Mouse (Mus musculus) erythroid progenitor cell, adult 5-6 weeks (primary cell): ENCODE data around the gene Homer3. TPM values are rescaled to one million over a fixed set of nuclear protein-coding genes. Genes with fewer than 3 reads are reported as not detected.

Experiments used
- ATAC-seq: replicated peaks from 2 replicates; pipeline ENCODE4 v1.8.0; 2016; ENCODE audit warnings: moderate number of reproducible peaks, mild to moderate bottlenecking, moderate TSS enrichment, inconsistent platforms; ENCODE audit not compliant: poor library complexity, low FRiP score, severe bottlenecking
- total RNA-seq, 2 experiments: library from RNA; stranded (forward) in 1 of 2; stranded (reverse) in 1 of 2; fragments of 150-400 nt in 1 of 2; fragments of 186-747, 209-891 nt in 1 of 2; gene quantifications; 2 replicates each; pipeline versions ENCODE4 v1.2.3 to v1.2.4; 2015 to 2017; ENCODE audit warnings: low replicate concordance in 2 of 2

The Homer3 gene
- total RNA-seq, 2 experiments from 2014 or later = 1.3 TPM; not detected in 1

DNA sequence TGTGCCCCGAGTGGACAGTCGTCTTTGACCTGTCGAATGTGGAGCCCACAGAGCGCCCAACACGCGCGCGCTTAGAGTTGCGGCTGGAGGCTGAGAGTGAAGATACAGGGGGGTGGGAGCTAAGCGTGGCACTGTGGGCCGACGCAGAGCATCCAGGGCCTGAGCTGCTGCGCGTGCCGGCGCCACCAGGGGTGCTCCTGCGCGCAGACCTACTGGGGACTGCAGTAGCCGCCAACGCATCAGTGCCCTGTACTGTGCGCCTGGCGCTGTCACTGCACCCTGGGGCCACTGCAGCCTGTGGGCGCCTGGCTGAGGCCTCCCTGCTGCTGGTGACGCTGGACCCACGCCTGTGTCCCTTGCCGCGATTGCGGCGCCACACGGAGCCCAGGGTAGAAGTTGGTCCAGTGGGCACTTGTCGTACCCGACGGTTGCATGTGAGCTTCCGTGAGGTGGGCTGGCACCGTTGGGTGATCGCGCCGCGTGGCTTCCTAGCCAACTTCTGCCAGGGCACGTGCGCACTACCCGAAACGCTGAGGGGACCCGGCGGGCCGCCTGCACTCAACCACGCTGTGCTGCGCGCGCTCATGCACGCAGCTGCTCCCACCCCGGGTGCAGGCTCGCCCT, 48.2 kb downstream of the Homer3 start:
- ATAC-seq = 0 out of 2 replicates have a peak, but pooled peaks have one; percentile 30

DNA sequence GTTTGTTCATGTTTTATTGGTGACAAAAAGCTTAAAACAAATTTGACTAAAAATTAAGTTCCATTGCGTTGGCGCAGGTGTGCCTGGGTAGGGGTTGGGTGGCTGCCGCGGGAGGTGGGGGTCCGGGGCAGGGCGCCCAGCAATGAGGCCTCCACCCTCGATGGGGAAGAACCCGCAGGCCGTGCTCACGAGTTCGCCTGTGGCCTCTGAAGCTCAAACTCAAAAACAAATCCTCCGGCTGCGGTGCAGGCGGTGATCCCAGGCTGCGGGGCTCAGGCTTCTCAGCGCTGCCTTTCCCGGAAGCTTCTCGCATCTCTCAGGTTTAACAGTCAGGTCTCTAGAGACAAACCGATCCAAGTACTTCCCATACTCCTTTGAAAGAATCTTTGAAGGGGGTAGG, 48.9 kb downstream of the Homer3 start:
- ATAC-seq = no peak

DNA sequence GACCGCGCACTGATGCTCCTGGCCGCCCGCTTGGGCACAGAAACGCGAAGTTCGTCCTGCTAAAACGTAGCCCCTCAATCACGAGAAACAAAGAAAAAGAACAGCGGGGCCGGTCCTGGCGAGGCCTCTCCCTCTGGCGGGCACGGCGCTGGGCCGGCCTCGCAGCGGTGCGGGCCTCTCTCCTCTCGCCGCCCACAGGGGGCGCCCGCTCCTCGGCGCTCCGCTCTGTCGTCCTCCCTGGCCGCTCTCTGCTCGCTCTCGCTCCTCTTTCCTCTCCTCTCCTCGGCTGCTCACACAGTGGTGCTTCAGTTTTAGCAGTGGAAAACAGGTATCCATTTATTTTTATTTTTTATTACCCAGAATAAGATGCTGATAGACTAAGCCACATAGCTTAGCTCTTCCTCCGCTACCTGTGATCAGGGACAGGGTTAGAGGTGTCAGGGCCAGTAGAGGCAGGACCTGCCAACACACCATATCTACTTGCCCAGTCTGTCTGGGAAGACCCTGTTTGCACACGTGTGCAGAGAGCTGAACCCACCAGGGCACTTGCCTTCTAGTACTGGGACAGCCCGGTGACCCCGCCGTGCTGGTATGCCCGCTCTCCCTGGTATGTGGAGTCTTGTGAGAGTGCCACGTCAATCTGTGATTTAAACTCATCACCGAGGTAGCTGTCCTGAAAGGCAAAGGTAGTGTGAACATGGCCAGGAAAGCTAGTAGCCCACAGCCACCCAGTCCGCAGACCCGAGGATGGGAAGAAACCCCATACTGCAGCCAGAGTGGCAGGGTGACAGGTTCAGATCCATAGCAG, 49.6 kb downstream of the Homer3 start:
- no peak for ATAC-seq

DNA sequence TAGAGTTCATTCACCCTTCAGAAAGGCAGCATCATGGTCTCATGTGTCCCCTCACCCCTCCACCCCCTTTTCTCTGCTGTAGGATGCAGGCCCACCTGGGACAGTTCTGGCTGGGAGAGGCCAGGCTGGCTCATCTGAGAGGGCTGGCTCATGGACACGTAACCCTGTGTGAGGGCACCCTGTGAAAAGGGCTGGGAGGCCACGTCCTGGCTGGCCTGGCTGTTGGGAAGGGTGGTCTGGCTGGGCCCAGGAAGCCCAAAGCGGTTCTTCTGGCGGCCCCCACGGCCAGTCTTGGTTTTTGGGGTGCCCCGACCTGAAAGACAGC, 50.2 kb downstream of the Homer3 start:
- ATAC-seq = no peak

DNA sequence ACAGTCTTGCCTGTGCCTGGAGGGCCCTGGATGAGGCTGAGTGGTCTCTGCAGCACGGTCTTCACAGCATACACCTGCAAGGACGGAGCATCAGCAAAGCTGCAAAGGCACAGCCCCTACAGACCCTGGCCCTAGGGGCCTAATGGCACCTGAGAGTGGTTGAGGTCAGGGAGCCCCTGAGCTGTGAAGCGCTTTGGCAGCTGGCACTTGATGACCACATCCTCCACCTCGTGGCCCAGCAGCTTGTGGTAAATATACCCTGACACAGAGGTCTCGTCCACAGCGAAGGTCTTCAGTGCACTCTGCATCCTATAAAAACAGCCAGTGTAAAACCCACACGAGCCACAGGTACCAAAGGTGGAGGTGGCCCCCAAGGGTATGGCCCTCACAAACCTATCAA, 56.3 kb downstream of the Homer3 start:
- no peak for ATAC-seq

DNA sequence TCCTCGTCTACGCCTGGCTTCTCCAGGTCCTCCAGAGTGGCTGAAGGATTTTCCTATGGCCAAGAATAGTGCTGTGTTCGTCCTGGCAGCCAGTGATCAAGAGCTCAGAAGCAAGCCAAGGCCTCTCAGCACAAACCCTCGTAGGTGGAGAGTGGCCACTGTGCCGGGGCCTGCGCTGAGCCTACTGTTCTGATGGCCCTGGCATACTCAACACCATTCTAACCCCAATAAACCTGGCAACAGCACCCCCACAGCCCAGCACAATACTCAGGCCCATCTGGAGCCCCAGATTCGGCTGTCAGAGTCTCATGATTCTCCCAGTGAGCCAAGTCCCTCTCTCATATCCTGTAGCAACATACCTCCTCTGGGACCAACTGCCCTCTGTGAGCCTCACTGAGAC, 58.0 kb downstream of the Homer3 start:
- no peak for ATAC-seq

DNA sequence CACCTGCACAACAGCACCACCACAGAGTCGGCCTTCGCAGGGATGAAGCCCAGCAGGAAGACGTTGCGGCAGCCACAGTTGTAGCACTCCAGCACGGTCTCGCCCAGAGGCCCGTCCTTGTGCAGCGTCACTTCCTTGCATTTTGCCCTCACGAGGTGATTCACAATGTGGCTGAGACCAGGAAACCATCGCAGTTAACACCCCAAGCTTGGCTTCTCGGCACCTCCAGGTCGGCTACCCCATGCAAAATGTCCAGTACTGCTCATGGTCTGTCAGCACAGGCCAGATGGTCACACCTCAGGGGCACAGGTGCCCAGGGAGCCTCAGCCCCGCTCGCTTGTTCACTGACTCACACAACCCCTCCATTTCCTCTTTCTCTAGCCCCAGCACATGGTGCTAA, 59.4 kb downstream of the Homer3 start:
- ATAC-seq = no peak

DNA sequence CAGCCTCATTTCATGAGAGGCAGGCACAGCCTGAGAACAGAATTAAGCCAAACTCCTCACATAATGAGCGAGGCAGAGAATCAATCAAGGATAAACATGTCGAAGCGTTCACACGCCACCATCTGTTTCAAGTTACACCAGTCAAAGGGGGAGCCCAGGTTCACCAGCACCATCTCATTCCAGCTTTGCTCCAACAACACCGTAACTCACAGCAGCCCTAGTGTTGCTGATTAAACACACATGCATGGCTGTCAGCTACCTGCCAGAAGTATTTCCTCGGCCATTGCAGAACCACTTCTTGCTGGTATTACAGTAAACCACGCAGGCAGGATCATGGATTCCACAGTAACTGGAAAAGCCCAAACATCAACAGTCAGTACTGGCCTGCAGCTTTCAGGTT, 60.4 kb downstream of the Homer3 start:
- no peak for ATAC-seq

DNA sequence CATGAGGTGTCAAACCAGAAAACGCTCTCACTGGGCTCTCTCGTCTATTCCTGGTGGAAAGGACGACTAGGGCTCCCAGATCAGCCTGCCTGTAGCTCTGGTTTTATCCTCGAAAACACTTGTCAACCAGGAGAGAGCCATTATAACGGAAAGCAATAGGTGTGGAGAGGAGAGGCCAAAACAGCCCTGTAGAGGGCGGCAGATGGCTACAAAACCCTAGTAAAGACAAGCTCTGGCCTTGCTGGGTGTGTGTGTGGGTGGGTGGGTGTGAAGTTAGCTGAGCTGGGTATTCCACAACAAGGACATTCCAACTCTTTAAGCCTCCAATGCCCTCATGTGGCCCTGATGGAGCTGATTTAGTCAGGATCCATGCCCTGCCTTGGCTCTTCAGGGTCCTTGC, 61.1 kb downstream of the Homer3 start:
- ATAC-seq = peak; percentile 44

Other genes with a start within 250 kb of the Homer3 start
- 27.2 and 35.3 TPM in 2 replicates for gene Mau2, start 240.1 kb upstream of the Homer3 start, total RNA-seq (2015; ENCODE audit: low replicate concordance)
- 39.1 and 39.2 TPM in 2 replicates for gene Mau2, start 240.1 kb upstream of the Homer3 start, total RNA-seq (2017; ENCODE audit: low replicate concordance)
- 15.9 and 20.1 TPM in 2 replicates for gene Sugp1, start 240.0 kb upstream of the Homer3 start, total RNA-seq (2015; ENCODE audit: low replicate concordance)
- gene Sugp1, start 240.0 kb upstream of the Homer3 start, total RNA-seq (2017; ENCODE audit: low replicate concordance) = 21.0 and 24.9 TPM in 2 replicates
- gene Tm6sf2, start 209.9 kb upstream of the Homer3 start, total RNA-seq (2015; ENCODE audit: low replicate concordance) = 1.3 TPM in 1 of 2 replicates, not detected in the other
- not detected in 2 replicates for gene Tm6sf2, start 209.9 kb upstream of the Homer3 start, total RNA-seq (2017; ENCODE audit: low replicate concordance)
- gene Hapln4, start 199.4 kb upstream of the Homer3 start, total RNA-seq (2015; ENCODE audit: low replicate concordance) = not detected in 2 replicates
- not detected in 2 replicates for gene Hapln4, start 199.4 kb upstream of the Homer3 start, total RNA-seq (2017; ENCODE audit: low replicate concordance)
- gene Ncan, start 162.0 kb upstream of the Homer3 start, total RNA-seq (2015; ENCODE audit: low replicate concordance) = not detected in 2 replicates
- not detected in 2 replicates for gene Ncan, start 162.0 kb upstream of the Homer3 start, total RNA-seq (2017; ENCODE audit: low replicate concordance)
- gene Nr2c2ap, start 151.5 kb upstream of the Homer3 start, total RNA-seq (2015; ENCODE audit: low replicate concordance) = 8.3 TPM in 1 of 2 replicates, not detected in the other
- 2.3 TPM in 1 of 2 replicates, not detected in the other for gene Nr2c2ap, start 151.5 kb upstream of the Homer3 start, total RNA-seq (2017; ENCODE audit: low replicate concordance)
- 5.8 and 16.3 TPM in 2 replicates for gene Rfxank, start 143.7 kb upstream of the Homer3 start, total RNA-seq (2015; ENCODE audit: low replicate concordance)
- gene Rfxank, start 143.7 kb upstream of the Homer3 start, total RNA-seq (2017; ENCODE audit: low replicate concordance) = 2.3 and 4.9 TPM in 2 replicates
- 18.7 and 20.5 TPM in 2 replicates for gene Borcs8, start 143.3 kb upstream of the Homer3 start, total RNA-seq (2015; ENCODE audit: low replicate concordance)
- 17.3 and 24.7 TPM in 2 replicates for gene Borcs8, start 143.3 kb upstream of the Homer3 start, total RNA-seq (2017; ENCODE audit: low replicate concordance)
- not detected in 2 replicates for gene Mef2b, start 143.1 kb upstream of the Homer3 start, total RNA-seq (2015; ENCODE audit: low replicate concordance)
- not detected in 2 replicates for gene Mef2b, start 143.1 kb upstream of the Homer3 start, total RNA-seq (2017; ENCODE audit: low replicate concordance)
- gene Tmem161a, start 110.5 kb upstream of the Homer3 start, total RNA-seq (2015; ENCODE audit: low replicate concordance) = 2.9 and 14.1 TPM in 2 replicates
- gene Tmem161a, start 110.5 kb upstream of the Homer3 start, total RNA-seq (2017; ENCODE audit: low replicate concordance) = 4.9 and 6.5 TPM in 2 replicates
- gene Slc25a42, start 70.5 kb upstream of the Homer3 start, total RNA-seq (2015; ENCODE audit: low replicate concordance) = 30.6 and 35.3 TPM in 2 replicates
- 16.2 and 24.4 TPM in 2 replicates for gene Slc25a42, start 70.5 kb upstream of the Homer3 start, total RNA-seq (2017; ENCODE audit: low replicate concordance)
- gene Sugp2, start 48.6 kb upstream of the Homer3 start, total RNA-seq (2015; ENCODE audit: low replicate concordance) = 36.8 and 49.0 TPM in 2 replicates
- 51.5 and 60.7 TPM in 2 replicates for gene Sugp2, start 48.6 kb upstream of the Homer3 start, total RNA-seq (2017; ENCODE audit: low replicate concordance)
- gene Armc6, start 48.4 kb upstream of the Homer3 start, total RNA-seq (2015; ENCODE audit: low replicate concordance) = 15.1 and 26.4 TPM in 2 replicates
- gene Armc6, start 48.4 kb upstream of the Homer3 start, total RNA-seq (2017; ENCODE audit: low replicate concordance) = 5.1 TPM in 1 of 2 replicates, not detected in the other
- gene Ddx49, start 19.7 kb downstream of the Homer3 start, total RNA-seq (2015; ENCODE audit: low replicate concordance) = 2.5 and 9.2 TPM in 2 replicates
- 12.5 and 30.4 TPM in 2 replicates for gene Ddx49, start 19.7 kb downstream of the Homer3 start, total RNA-seq (2017; ENCODE audit: low replicate concordance)
- 78.6 and 122 TPM in 2 replicates for gene Cope, start 19.7 kb downstream of the Homer3 start, total RNA-seq (2015; ENCODE audit: low replicate concordance)
- 16.7 and 51.7 TPM in 2 replicates for gene Cope, start 19.7 kb downstream of the Homer3 start, total RNA-seq (2017; ENCODE audit: low replicate concordance)
- not detected in 2 replicates for gene Cers1, start 32.9 kb downstream of the Homer3 start, total RNA-seq (2015; ENCODE audit: low replicate concordance)
- gene Cers1, start 32.9 kb downstream of the Homer3 start, total RNA-seq (2017; ENCODE audit: low replicate concordance) = not detected in 2 replicates
- not detected in 2 replicates for gene Gdf1, start 47.0 kb downstream of the Homer3 start, total RNA-seq (2015; ENCODE audit: low replicate concordance)
- not detected in 2 replicates for gene Gdf1, start 47.0 kb downstream of the Homer3 start, total RNA-seq (2017; ENCODE audit: low replicate concordance)
- 18.4 and 20.2 TPM in 2 replicates for gene Upf1, start 70.5 kb downstream of the Homer3 start, total RNA-seq (2015; ENCODE audit: low replicate concordance)
- gene Upf1, start 70.5 kb downstream of the Homer3 start, total RNA-seq (2017; ENCODE audit: low replicate concordance) = 32.5 and 43.9 TPM in 2 replicates
- not detected in 2 replicates for gene Comp, start 90.7 kb downstream of the Homer3 start, total RNA-seq (2015; ENCODE audit: low replicate concordance)
- gene Comp, start 90.7 kb downstream of the Homer3 start, total RNA-seq (2017; ENCODE audit: low replicate concordance) = 0.39 TPM in 1 of 2 replicates, not detected in the other
- 3.8 and 8.6 TPM in 2 replicates for gene Crtc1, start 156.8 kb downstream of the Homer3 start, total RNA-seq (2015; ENCODE audit: low replicate concordance)
- gene Crtc1, start 156.8 kb downstream of the Homer3 start, total RNA-seq (2017; ENCODE audit: low replicate concordance) = 0.64 and 2.3 TPM in 2 replicates
- gene Klhl26, start 194.1 kb downstream of the Homer3 start, total RNA-seq (2015; ENCODE audit: low replicate concordance) = 5.0 and 10.1 TPM in 2 replicates
- 4.0 and 5.1 TPM in 2 replicates for gene Klhl26, start 194.1 kb downstream of the Homer3 start, total RNA-seq (2017; ENCODE audit: low replicate concordance)
- 3.2 TPM in 1 of 2 replicates, not detected in the other for gene Tmem59l, start 204.5 kb downstream of the Homer3 start, total RNA-seq (2015; ENCODE audit: low replicate concordance)
- not detected in 2 replicates for gene Tmem59l, start 204.5 kb downstream of the Homer3 start, total RNA-seq (2017; ENCODE audit: low replicate concordance)
- not detected in 2 replicates for gene Crlf1, start 210.3 kb downstream of the Homer3 start, total RNA-seq (2015; ENCODE audit: low replicate concordance)
- gene Crlf1, start 210.3 kb downstream of the Homer3 start, total RNA-seq (2017; ENCODE audit: low replicate concordance) = 1.4 TPM in 1 of 2 replicates, not detected in the other
- 22.3 TPM in 1 of 2 replicates, not detected in the other for gene Rex1bd, start 223.9 kb downstream of the Homer3 start, total RNA-seq (2015; ENCODE audit: low replicate concordance)
- 17.8 and 19.6 TPM in 2 replicates for gene Rex1bd, start 223.9 kb downstream of the Homer3 start, total RNA-seq (2017; ENCODE audit: low replicate concordance)
- 1,194 and 1,251 TPM in 2 replicates for gene Uba52, start 228.0 kb downstream of the Homer3 start, total RNA-seq (2015; ENCODE audit: low replicate concordance)
- gene Uba52, start 228.0 kb downstream of the Homer3 start, total RNA-seq (2017; ENCODE audit: low replicate concordance) = 418 and 1,480 TPM in 2 replicates
- gene Fkbp8, start 244.9 kb downstream of the Homer3 start, total RNA-seq (2015; ENCODE audit: low replicate concordance) = 28.9 and 45.8 TPM in 2 replicates
- 74.7 and 94.6 TPM in 2 replicates for gene Fkbp8, start 244.9 kb downstream of the Homer3 start, total RNA-seq (2017; ENCODE audit: low replicate concordance)
- 27.8 and 34.4 TPM in 2 replicates for gene Kxd1, start 245.1 kb downstream of the Homer3 start, total RNA-seq (2015; ENCODE audit: low replicate concordance)
- gene Kxd1, start 245.1 kb downstream of the Homer3 start, total RNA-seq (2017; ENCODE audit: low replicate concordance) = 11.8 and 14.4 TPM in 2 replicates